Mouse (Mus musculus): ENCODE measurements around the gene Mcat. TPM values are rescaled to one million over a fixed set of nuclear protein-coding genes. Genes with fewer than 3 reads are reported as not detected.
A peak's percentile ranks its signal among the peaks of the same experiment; 100 is the strongest.

The Mcat gene
- polyA plus RNA-seq, 1 experiment from 2014 or later, result 24.9 TPM

DNA sequence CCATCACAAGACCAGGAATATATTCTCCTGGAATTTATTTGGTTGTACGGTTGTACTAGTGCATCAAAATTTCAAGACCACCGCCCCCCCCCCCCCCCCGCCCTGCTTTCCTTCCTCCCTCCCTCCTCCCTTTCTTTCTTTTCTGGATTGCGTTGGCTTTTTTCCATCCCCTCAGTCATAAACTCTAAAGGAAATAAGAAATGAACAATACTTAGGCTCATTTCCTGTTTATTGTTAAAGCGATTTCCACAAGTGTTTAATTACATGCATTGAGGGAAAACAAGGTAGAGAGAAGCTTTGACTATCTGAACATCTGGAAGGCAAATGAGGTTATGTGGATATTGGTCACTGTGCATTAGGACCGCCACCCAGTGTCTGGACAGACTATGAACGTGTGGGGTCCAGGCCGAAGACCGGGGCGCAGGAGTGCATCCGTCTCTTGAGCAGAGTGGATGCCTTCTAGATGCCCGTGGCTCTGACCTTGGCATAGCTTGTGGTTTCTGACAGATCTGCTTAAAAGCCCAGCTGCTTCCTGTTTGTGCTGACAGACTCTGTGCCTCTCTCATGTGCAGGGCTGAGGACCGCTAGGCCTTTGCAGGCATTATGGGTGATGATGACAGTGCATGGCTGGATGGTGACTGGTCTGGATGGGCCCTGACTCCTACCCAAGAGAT lies 38.9 kb upstream of the Mcat start:
- Histone ChIP-seq H3K36me3 (ENCODE audit: control insufficient read depth, insufficient read depth, low read length) (no peaks in the 10 kb centered on the region), H3K9me3 (ENCODE audit: control insufficient read depth, low read length) (no peaks in the 10 kb centered on the region), H3K4me1 (replicated peaks; ENCODE audit: control insufficient read depth, insufficient read depth) (no peaks in the 10 kb centered on the region), H3K9ac (ENCODE audit: low read length) (no peak overlapping the region), H3K27me3 (ENCODE audit: control insufficient read depth, insufficient read depth, low read length) (no peaks in the 10 kb centered on the region), H3K27ac (replicated peaks) (no peak overlapping the region), H3K4me2 (replicated peaks; ENCODE audit: low read depth) (no peak overlapping the region), H3K4me3 (ENCODE audit: low read depth, low read length) (no peak overlapping the region)
- TF ChIP-seq CTCF (IDR thresholded peaks at IDR 0.05; ENCODE audit: low read depth) (no peak), EP300 (optimal IDR thresholded peaks at IDR 0.05) (no peak)
- ATAC-seq (ENCODE audit: low FRiP score, low TSS enrichment) (peak; percentile 21; the same call in 1 of the 2 replicates), DNase-seq (ENCODE audit: low spot score) (no peak)
- 58% methylated on average over 13 of the region's 13 CpGs for WGBS

DNA sequence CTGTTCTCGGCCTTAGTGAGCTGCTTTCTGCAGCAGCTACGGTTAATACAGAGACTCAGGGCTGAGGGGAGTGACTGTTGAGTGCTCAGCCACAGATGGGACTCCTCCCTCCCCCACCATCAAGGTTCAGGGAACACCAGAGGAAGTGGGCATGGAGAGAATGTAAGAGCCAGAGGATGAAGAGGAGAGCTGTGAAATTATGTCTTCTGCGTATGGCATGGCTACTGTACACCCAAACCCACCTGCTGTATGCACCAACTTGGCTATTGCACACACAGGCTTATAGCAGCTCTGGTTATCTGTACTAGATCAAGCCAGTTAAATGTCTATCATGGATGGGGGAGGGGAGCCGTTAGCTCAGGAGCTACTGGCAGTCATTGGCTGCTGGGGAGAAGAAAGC lies 37.6 kb upstream of the Mcat start:
- 81% methylated on average over 4 of the region's 4 CpGs for WGBS
- no peak for ATAC-seq (ENCODE audit: low FRiP score, low TSS enrichment)
- H3K4me1 ChIP-seq (replicated peaks; ENCODE audit: control insufficient read depth, insufficient read depth), result no peaks in the 10 kb centered on the region

DNA sequence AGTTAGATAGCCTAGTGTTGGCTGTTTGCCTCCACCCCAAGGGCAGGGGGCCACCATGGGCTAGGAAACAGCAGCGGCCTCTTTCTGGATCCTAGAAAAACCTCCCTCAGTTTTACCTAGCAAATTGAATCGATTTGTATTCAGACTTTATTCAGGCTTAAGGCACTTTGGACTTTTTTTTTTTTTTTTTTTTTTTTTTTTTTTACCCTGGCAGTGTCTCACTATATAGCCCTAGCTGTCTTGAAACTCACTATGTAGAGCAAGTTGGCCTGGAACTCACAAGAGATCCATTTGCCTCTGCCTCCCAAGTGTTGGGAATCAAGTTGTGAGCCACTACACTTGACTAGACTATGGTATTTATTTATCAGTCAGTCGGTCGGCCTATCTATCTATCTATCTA lies 33.2 kb upstream of the Mcat start:
- WGBS, result 80% methylated on average over 4 of the region's 4 CpGs
- no peak for DNase-seq (ENCODE audit: low spot score)
- ATAC-seq (ENCODE audit: low FRiP score, low TSS enrichment), result no peak
- no peaks in the 10 kb centered on the region for H3K27me3 ChIP-seq (ENCODE audit: control insufficient read depth, insufficient read depth, low read length)
- peaks cover 6% of the 10 kb centered on the region; the same call in 1 of the 2 replicates for H3K4me1 ChIP-seq (replicated peaks; ENCODE audit: control insufficient read depth, insufficient read depth)
- no peak overlapping the region for H3K4me3 ChIP-seq (ENCODE audit: low read depth, low read length)
- no peaks in the 10 kb centered on the region for H3K9me3 ChIP-seq (ENCODE audit: control insufficient read depth, low read length)
- no peak for TF ChIP-seq EP300 (optimal IDR thresholded peaks at IDR 0.05)
- TF ChIP-seq CTCF (IDR thresholded peaks at IDR 0.05; ENCODE audit: low read depth), result no peak
- no peak overlapping the region for H3K4me2 ChIP-seq (replicated peaks; ENCODE audit: low read depth)
- H3K36me3 ChIP-seq (ENCODE audit: control insufficient read depth, insufficient read depth, low read length), result no peaks in the 10 kb centered on the region
- H3K9ac ChIP-seq (ENCODE audit: low read length), result no peak overlapping the region
- no peak overlapping the region for H3K27ac ChIP-seq (replicated peaks)

More for the DNA sequence above, 37.6 kb upstream of the Mcat start:
- Histone ChIP-seq H3K4me2 (replicated peaks; ENCODE audit: low read depth) (no peak overlapping the region), H3K9ac (ENCODE audit: low read length) (no peak overlapping the region), H3K4me3 (ENCODE audit: low read depth, low read length) (no peak overlapping the region), H3K9me3 (ENCODE audit: control insufficient read depth, low read length) (no peaks in the 10 kb centered on the region), H3K27ac (replicated peaks) (no peak overlapping the region), H3K36me3 (ENCODE audit: control insufficient read depth, insufficient read depth, low read length) (no peaks in the 10 kb centered on the region), H3K27me3 (ENCODE audit: control insufficient read depth, insufficient read depth, low read length) (no peaks in the 10 kb centered on the region)
- no peak for DNase-seq (ENCODE audit: low spot score)
- TF ChIP-seq EP300 (optimal IDR thresholded peaks at IDR 0.05), result no peak

DNA sequence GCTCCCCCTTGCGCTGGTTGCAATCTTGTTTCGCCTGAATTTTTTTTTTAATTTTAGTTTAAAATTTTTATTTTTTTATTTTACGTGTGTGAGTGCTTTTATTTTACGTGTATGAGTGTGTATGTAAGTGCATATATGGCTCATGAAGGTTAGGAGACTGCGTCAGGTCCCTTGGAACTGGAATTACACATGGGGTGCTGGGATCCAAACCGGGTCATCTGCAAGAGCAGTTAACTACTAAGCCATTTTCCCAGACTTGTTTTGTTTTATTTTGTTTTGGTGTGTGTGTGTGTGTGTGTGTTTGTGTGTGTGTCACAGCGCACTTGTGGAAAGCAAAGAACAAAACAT lies 31.8 kb upstream of the Mcat start:
- WGBS, result 32% methylated on average over 7 of the region's 7 CpGs

DNA sequence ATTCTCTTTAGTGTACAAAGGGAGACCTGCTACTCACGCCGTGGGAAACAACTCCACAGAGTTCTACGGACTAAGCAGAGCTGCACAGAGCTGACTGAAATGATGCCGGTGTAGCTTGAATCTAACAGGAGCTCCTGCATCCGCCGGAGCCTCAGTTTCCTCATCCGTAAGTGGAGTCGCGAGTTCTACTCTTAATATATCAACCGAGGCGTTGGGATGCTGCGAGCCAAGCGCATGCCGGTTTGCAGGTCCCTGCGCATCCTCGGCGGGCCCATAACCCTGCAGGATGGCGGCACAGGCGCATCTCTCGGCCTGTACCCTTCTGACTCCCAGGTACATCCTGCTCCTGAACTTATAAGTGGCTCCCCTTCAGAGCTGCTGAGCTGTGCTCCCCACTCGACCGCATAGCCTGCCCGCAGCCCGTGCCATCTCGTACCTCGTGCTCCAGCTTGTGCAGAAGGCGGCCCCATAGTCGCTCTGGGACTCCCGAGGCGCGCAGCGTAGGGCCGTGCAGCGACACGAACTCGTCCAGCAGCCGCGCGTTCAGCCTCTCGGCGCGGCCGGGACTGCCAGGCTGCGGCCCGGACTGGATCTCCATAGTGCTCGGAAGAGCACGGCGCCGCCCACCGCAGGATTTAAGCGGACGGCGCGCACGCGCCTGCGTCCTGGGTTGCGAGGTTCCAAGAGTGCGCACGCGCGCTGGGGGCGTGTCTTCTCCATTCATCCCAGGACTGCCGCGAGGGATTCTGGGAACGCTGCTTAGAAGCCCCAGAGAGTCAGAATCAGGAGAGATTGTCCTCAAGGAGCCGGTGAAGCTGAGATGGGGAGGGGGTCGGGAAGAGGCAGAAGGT lies 31.2 kb upstream of the Mcat start, which contains the start of gene Ttll12:
Gene Ttll12 (minus strand): TSS at position 645 of the 851 bp plus-strand sequence.
- peak; percentile 96 for DNase-seq (ENCODE audit: low spot score)
- ATAC-seq (ENCODE audit: low FRiP score, low TSS enrichment), result peak; percentile 84
- peak within 1 kb of the TSS; percentile 67 for H3K27ac ChIP-seq (replicated peaks)
- H3K9ac ChIP-seq (ENCODE audit: low read length), result peak within 1 kb of the TSS; percentile 72
- under 1% methylated on average over 68 of the region's 68 CpGs for WGBS
- TF ChIP-seq EP300 (optimal IDR thresholded peaks at IDR 0.05) (no peak), CTCF (IDR thresholded peaks at IDR 0.05; ENCODE audit: low read depth) (peak; percentile 26; the same call in 1 of the 2 replicates)
- H3K4me3 ChIP-seq (ENCODE audit: low read depth, low read length), result peak within 1 kb of the TSS; percentile 58
- H3K4me1 ChIP-seq (replicated peaks; ENCODE audit: control insufficient read depth, insufficient read depth), result peaks cover 6% of the 10 kb centered on the region; the same call in 1 of the 2 replicates
- H3K27me3 ChIP-seq (ENCODE audit: control insufficient read depth, insufficient read depth, low read length), result no peaks in the 10 kb centered on the region
- peak within 1 kb of the TSS; percentile 84 for H3K4me2 ChIP-seq (replicated peaks; ENCODE audit: low read depth)
- no peaks in the 10 kb centered on the region for H3K36me3 ChIP-seq (ENCODE audit: control insufficient read depth, insufficient read depth, low read length)
- H3K9me3 ChIP-seq (ENCODE audit: control insufficient read depth, low read length), result no peaks in the 10 kb centered on the region

More for the DNA sequence above, 31.8 kb upstream of the Mcat start:
- no peaks in the 10 kb centered on the region for H3K36me3 ChIP-seq (ENCODE audit: control insufficient read depth, insufficient read depth, low read length)
- H3K27me3 ChIP-seq (ENCODE audit: control insufficient read depth, insufficient read depth, low read length), result no peaks in the 10 kb centered on the region
- H3K9me3 ChIP-seq (ENCODE audit: control insufficient read depth, low read length), result no peaks in the 10 kb centered on the region
- ATAC-seq (ENCODE audit: low FRiP score, low TSS enrichment), result no peak
- DNase-seq (ENCODE audit: low spot score), result no peak
- peaks cover 6% of the 10 kb centered on the region; the same call in 1 of the 2 replicates for H3K4me1 ChIP-seq (replicated peaks; ENCODE audit: control insufficient read depth, insufficient read depth)
- peak overlapping the region; percentile 72 for H3K9ac ChIP-seq (ENCODE audit: low read length)
- no peak overlapping the region for H3K27ac ChIP-seq (replicated peaks)
- TF ChIP-seq EP300 (optimal IDR thresholded peaks at IDR 0.05), result no peak
- no peak for TF ChIP-seq CTCF (IDR thresholded peaks at IDR 0.05; ENCODE audit: low read depth)
- peak overlapping the region; percentile 84 for H3K4me2 ChIP-seq (replicated peaks; ENCODE audit: low read depth)
- H3K4me3 ChIP-seq (ENCODE audit: low read depth, low read length), result peak overlapping the region; percentile 58

Data from stomach, postnatal 0 days (tissue).